Mouse (Mus musculus): Measurements from ENCODE around the gene Klhl29. TPM values are rescaled to one million over a fixed set of nuclear protein-coding genes. Genes with fewer than 3 reads are reported as not detected.

The Klhl29 gene
- polyA plus RNA-seq, 1 experiment = 6.7 TPM

- Histone ChIP-seq H3K4me1 (replicated peaks; ENCODE audit: control insufficient read depth, insufficient read depth, low read length) (0 out of 2 replicates have a peak, but pooled peaks cover 3% of the 10 kb centered on the region), H3K27ac (ENCODE audit: control insufficient read depth, insufficient read depth, low read length) (no peak overlapping the region), H3K36me3 (ENCODE audit: control insufficient read depth, insufficient read depth, low read length) (no peaks in the 10 kb centered on the region), H3K27me3 (ENCODE audit: control insufficient read depth, insufficient read depth, low read length) (no peaks in the 10 kb centered on the region), H3K4me3 (ENCODE audit: control insufficient read depth, insufficient read depth, low read length) (no peak overlapping the region)
- no peak for DNase-seq
- no peak for TF ChIP-seq CTCF (IDR thresholded peaks at IDR 0.05; ENCODE audit: borderline replicate concordance, control insufficient read depth, extremely low read depth, insufficient read depth, low read length, poor library complexity)
- TF ChIP-seq POLR2A (IDR thresholded peaks at IDR 0.05; ENCODE audit: control insufficient read depth, extremely low read depth, insufficient read depth, low read length, poor library complexity) = no peak
- 11% methylated on average over 13 of the region's 13 CpGs for WGBS
These were observed 162.0 kb downstream of the Klhl29 start for GRCm38 (mm10) chr12:5213339-5214104.

- 0 out of 2 replicates have a peak, but pooled peaks cover 3% of the 10 kb centered on the region for H3K4me1 ChIP-seq (replicated peaks; ENCODE audit: control insufficient read depth, insufficient read depth, low read length)
- H3K36me3 ChIP-seq (ENCODE audit: control insufficient read depth, insufficient read depth, low read length) = no peaks in the 10 kb centered on the region
- WGBS = 95% methylated on average over 9 of the region's 9 CpGs
- H3K27me3 ChIP-seq (ENCODE audit: control insufficient read depth, insufficient read depth, low read length) = no peaks in the 10 kb centered on the region
- no peak overlapping the region for H3K27ac ChIP-seq (ENCODE audit: control insufficient read depth, insufficient read depth, low read length)
- H3K4me3 ChIP-seq (ENCODE audit: control insufficient read depth, insufficient read depth, low read length) = no peak overlapping the region
- no peak for TF ChIP-seq POLR2A (IDR thresholded peaks at IDR 0.05; ENCODE audit: control insufficient read depth, extremely low read depth, insufficient read depth, low read length, poor library complexity)
- no peak for TF ChIP-seq CTCF (IDR thresholded peaks at IDR 0.05; ENCODE audit: borderline replicate concordance, control insufficient read depth, extremely low read depth, insufficient read depth, low read length, poor library complexity)
- DNase-seq = no peak
These were observed 163.6 kb downstream of the Klhl29 start for GRCm38 (mm10) chr12:5211884-5212283.

GRCm38 (mm10) chr12:5210786-5211185 lies 164.7 kb downstream of the Klhl29 start:
- no peak overlapping the region for H3K27ac ChIP-seq (ENCODE audit: control insufficient read depth, insufficient read depth, low read length)
- 93% methylated on average over 9 of the region's 9 CpGs for WGBS
- H3K36me3 ChIP-seq (ENCODE audit: control insufficient read depth, insufficient read depth, low read length) = no peaks in the 10 kb centered on the region
- no peaks in the 10 kb centered on the region for H3K27me3 ChIP-seq (ENCODE audit: control insufficient read depth, insufficient read depth, low read length)
- H3K4me1 ChIP-seq (replicated peaks; ENCODE audit: control insufficient read depth, insufficient read depth, low read length) = 0 out of 2 replicates have a peak, but pooled peaks cover 3% of the 10 kb centered on the region
- no peak for DNase-seq
- no peak overlapping the region for H3K4me3 ChIP-seq (ENCODE audit: control insufficient read depth, insufficient read depth, low read length)
- TF ChIP-seq POLR2A (IDR thresholded peaks at IDR 0.05; ENCODE audit: control insufficient read depth, extremely low read depth, insufficient read depth, low read length, poor library complexity) = no peak
- no peak for TF ChIP-seq CTCF (IDR thresholded peaks at IDR 0.05; ENCODE audit: borderline replicate concordance, control insufficient read depth, extremely low read depth, insufficient read depth, low read length, poor library complexity)

GRCm38 (mm10) chr12:5207941-5208905 lies 167.3 kb downstream of the Klhl29 start:
- WGBS = 37% methylated on average over 17 of the region's 17 CpGs
- H3K27me3 ChIP-seq (ENCODE audit: control insufficient read depth, insufficient read depth, low read length) = no peaks in the 10 kb centered on the region

GRCm38 (mm10) chr12:5207172-5207571 lies 168.3 kb downstream of the Klhl29 start:
- 65% methylated on average over 4 of the region's 4 CpGs for WGBS
- H3K27me3 ChIP-seq (ENCODE audit: control insufficient read depth, insufficient read depth, low read length) = no peaks in the 10 kb centered on the region
- H3K4me1 ChIP-seq (replicated peaks; ENCODE audit: control insufficient read depth, insufficient read depth, low read length) = no peaks in the 10 kb centered on the region
- no peak overlapping the region for H3K4me3 ChIP-seq (ENCODE audit: control insufficient read depth, insufficient read depth, low read length)
- no peak overlapping the region for H3K27ac ChIP-seq (ENCODE audit: control insufficient read depth, insufficient read depth, low read length)
- no peaks in the 10 kb centered on the region for H3K36me3 ChIP-seq (ENCODE audit: control insufficient read depth, insufficient read depth, low read length)
- no peak for TF ChIP-seq POLR2A (IDR thresholded peaks at IDR 0.05; ENCODE audit: control insufficient read depth, extremely low read depth, insufficient read depth, low read length, poor library complexity)
- no peak for TF ChIP-seq CTCF (IDR thresholded peaks at IDR 0.05; ENCODE audit: borderline replicate concordance, control insufficient read depth, extremely low read depth, insufficient read depth, low read length, poor library complexity)
- DNase-seq = no peak

More at GRCm38 (mm10) chr12:5207941-5208905, 167.3 kb downstream of the Klhl29 start:
- no peaks in the 10 kb centered on the region for H3K4me1 ChIP-seq (replicated peaks; ENCODE audit: control insufficient read depth, insufficient read depth, low read length)
- H3K36me3 ChIP-seq (ENCODE audit: control insufficient read depth, insufficient read depth, low read length) = no peaks in the 10 kb centered on the region
- H3K4me3 ChIP-seq (ENCODE audit: control insufficient read depth, insufficient read depth, low read length) = no peak overlapping the region
- no peak overlapping the region for H3K27ac ChIP-seq (ENCODE audit: control insufficient read depth, insufficient read depth, low read length)
- no peak for DNase-seq
- no peak for TF ChIP-seq POLR2A (IDR thresholded peaks at IDR 0.05; ENCODE audit: control insufficient read depth, extremely low read depth, insufficient read depth, low read length, poor library complexity)
- TF ChIP-seq CTCF (IDR thresholded peaks at IDR 0.05; ENCODE audit: borderline replicate concordance, control insufficient read depth, extremely low read depth, insufficient read depth, low read length, poor library complexity) = no peak
